Mouse (Mus musculus) brown adipose tissue, adult 24 weeks (tissue): Measurements from ENCODE around the gene Faf2. TPM values are rescaled to one million over a fixed set of nuclear protein-coding genes. Genes with fewer than 3 reads are reported as not detected.

Experiments used
- H3K27ac ChIP-seq: fragments of 200-500 bp; replicated peaks from 2 replicates; pipeline ENCODE4 v1.5.1; 2012; ENCODE audit warnings: low read depth, mild to moderate bottlenecking, low read length
- H3K4me1 ChIP-seq: fragments of 200-500 bp; 2 replicates; pipeline ENCODE4 v1.6.1; 2012; ENCODE audit warnings: low read length, mixed read lengths; ENCODE audit not compliant: control insufficient read depth, insufficient read depth, insufficient read length
- H3K4me3 ChIP-seq: fragments of 200-500 bp; 2 replicates; pipeline ENCODE4 v1.5.1; 2012; ENCODE audit warnings: low read depth, mild to moderate bottlenecking, low read length, moderate library complexity; ENCODE audit not compliant: insufficient read depth
- polyA plus RNA-seq: library from polyadenylated mRNA; stranded (reverse); fragments of >200 nt; gene quantifications from 2 replicates; pipeline ENCODE4 v1.2.4, GENCODE M21; 2012; ENCODE audit not compliant: missing spikeins, insufficient read depth, insufficient read length

The Faf2 gene
- polyA plus RNA-seq, 1 experiment: 26.1 TPM

DNA sequence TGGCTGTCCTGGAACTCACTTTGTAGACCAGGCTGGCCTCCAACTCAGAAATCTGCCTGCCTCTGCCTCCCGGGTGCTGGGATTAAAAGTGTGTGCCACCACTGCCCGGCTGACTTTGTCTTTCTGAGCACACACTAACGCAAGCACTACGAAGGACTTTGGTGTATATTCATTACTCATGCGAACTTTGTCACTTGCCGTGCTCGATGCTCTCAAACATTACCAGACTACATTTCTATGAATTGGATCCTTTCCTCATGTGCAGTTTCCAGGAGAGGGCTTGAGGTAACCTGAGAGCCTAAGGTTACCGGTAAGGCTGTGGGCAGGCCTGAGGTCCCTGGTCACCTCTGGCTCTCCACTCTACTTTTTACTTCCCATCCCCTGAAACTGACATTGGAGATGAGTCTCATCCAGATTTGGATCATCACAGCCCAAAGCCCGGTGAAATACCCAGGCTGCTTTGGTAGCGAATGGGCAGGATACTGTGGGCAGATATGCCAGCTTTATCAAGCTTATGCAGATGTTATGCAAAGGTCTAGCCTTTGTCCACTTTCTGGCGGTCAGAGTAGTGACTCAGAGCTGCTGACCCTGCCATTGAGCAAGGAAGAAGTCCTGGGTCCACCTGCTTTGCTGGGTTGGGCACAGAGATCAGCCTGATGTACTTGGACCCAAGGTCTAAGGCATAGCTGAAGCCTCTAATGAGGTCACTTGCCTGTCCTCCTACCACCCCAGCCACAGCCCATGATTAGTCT, 74.1 kb downstream of the Faf2 start:
- Histone ChIP-seq H3K4me3 (no peak overlapping the region), H3K27ac (no peak overlapping the region), H3K4me1 (peaks cover 8% of the 10 kb centered on the region)

DNA sequence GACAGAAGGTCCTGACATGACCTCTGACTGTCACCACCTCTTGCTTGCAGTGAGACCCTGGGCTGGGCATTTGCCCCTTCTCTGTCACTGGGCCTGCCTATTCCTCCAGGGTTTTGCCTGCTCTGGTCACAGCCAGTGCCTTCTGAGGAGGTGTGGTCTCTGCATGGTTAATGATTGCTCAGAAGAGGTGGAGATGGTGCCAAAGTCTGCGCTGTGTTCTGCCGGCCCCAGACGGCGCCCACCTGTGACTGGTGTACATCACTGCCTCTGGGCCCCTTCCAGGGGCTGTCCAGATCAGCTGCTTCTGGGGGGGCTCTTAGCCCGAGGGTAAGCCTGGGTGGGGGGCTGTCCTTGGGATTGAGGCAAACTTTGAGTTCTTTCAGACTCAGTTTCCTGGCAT, 79.7 kb downstream of the Faf2 start, which contains the start of gene Cdhr2:
Gene Cdhr2, plus strand, starts transcription at position 219 of the 400 bp plus-strand sequence.
- H3K4me3 ChIP-seq: no peak within 1 kb of the TSS
- H3K4me1 ChIP-seq: peaks cover 3% of the 10 kb centered on the region; the same call in 1 of the 2 replicates
- no peak within 1 kb of the TSS for H3K27ac ChIP-seq

DNA sequence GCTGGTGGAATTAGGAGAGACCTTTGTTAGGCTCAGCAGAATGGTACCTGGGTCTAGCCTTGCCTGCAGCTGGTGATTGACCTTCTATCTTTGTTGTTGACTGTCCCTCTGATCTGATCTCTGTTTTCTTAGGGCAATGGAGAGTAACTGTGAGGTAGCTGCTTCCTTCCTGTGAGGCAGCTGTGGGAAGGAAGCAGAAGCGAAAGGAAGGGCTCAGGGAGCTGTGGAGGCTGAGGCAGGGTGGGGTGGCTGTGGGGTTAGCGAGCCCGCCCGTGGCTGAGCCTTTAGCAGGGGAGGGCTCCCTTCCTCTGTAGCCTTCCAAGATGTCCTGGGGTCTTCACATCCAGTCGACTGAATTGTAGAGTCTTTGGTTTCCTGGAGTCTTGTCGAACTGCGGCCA, 80.9 kb downstream of the Faf2 start:
- Histone ChIP-seq H3K27ac (no peak overlapping the region), H3K4me3 (no peak overlapping the region), H3K4me1 (peaks cover 3% of the 10 kb centered on the region; the same call in 1 of the 2 replicates)

- Histone ChIP-seq H3K27ac (no peak overlapping the region), H3K4me1 (peaks cover 3% of the 10 kb centered on the region; the same call in 1 of the 2 replicates), H3K4me3 (no peak overlapping the region)
Measured at GRCm38 (mm10) chr13:54704890-54705289, 83.3 kb downstream of the Faf2 start.

DNA sequence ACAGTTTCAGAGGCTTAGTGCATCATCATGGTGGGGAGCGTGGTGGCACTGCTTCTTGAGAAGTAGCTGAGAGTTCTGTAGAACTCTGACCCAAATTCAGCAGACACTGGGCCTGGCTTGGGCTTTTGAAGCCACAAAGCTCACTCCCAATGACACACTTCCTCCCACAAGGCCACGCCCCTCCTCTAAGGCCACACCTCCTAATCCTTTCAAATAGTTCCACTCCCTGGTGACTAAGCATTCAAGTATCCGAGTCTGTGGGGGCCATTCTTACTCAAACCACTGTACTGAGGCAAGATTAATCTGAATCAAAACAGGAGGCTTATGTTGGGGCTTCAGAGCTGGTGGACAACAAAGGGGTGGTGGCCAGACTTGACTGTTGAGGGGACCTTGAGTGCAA, 89.3 kb downstream of the Faf2 start:
- H3K4me1 ChIP-seq: no peaks in the 10 kb centered on the region
- no peak overlapping the region for H3K27ac ChIP-seq
- no peak overlapping the region for H3K4me3 ChIP-seq

Other genes starting within 250 kb of the Faf2 start
- gene Thoc3, start 152.9 kb upstream of the Faf2 start, polyA plus RNA-seq: 18.7 and 22.4 TPM in 2 replicates
- 2.6 TPM in 2 replicates for gene Simc1, start 118.0 kb upstream of the Faf2 start, polyA plus RNA-seq
- gene 4833439L19Rik, start 56.3 kb upstream of the Faf2 start, polyA plus RNA-seq: 122 and 176 TPM in 2 replicates
- gene Arl10, start 46.8 kb upstream of the Faf2 start, polyA plus RNA-seq: 3.7 and 6.7 TPM in 2 replicates
- 16.0 and 18.0 TPM in 2 replicates for gene Nop16, start 31.7 kb upstream of the Faf2 start, polyA plus RNA-seq
- gene Higd2a, start 31.6 kb upstream of the Faf2 start, polyA plus RNA-seq: 305 and 329 TPM in 2 replicates
- 44.2 and 48.8 TPM in 2 replicates for gene Cltb, start 10.4 kb upstream of the Faf2 start, polyA plus RNA-seq
- gene Rnf44, start 72.1 kb downstream of the Faf2 start, polyA plus RNA-seq: 46.7 and 49.4 TPM in 2 replicates
- gene Cdhr2, start 79.7 kb downstream of the Faf2 start, polyA plus RNA-seq: not detected in 2 replicates
- gene Gprin1, start 128.1 kb downstream of the Faf2 start, polyA plus RNA-seq: not detected in 2 replicates
- not detected in 2 replicates for gene Sncb, start 144.8 kb downstream of the Faf2 start, polyA plus RNA-seq
- not detected in 2 replicates for gene Eif4e1b, start 162.2 kb downstream of the Faf2 start, polyA plus RNA-seq
- 29.5 and 42.0 TPM in 2 replicates for gene Tspan17, start 167.6 kb downstream of the Faf2 start, polyA plus RNA-seq